Mouse (Mus musculus) lung, postnatal 10 days (tissue): ENCODE results near the gene Tnp2.
"Not testable (repeated sequence)": the region's sequence is repeated elsewhere in the genome, so short reads cannot be mapped to it uniquely, and the experiment has no call there.

Source experiments
- DNase-seq: peaks from one replicate; pipeline ENCODE4 v3.0.0; 2021

The Tnp2 gene

DNA sequence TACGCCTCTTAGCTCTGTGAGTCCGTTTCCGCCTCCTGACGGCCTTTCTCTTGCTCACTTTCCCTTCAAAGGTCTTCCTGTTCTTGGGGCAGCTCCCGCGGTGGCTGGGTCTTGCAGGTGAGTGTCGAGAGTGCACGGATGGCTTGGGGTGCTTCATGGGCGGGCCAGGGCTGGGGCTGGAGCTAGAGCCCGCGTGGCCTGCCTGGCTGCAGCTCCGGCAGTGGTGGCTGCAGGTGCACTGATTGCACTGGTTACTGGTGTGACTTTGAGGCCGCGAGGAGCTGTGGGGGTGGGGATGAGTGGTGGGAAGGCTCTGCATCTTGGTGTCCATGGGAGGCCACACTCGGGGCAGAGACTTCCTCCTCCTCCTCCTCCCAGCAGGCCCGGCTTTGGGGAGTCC, at the start of gene Tnp2:
Gene Tnp2, minus strand, starts transcription at position 390 of the 400 bp plus-strand sequence.
- no peak for DNase-seq

GRCm38 (mm10) chr16:10837903-10838302, 49.4 kb upstream of the Tnp2 start:
- no peak for DNase-seq

- DNase-seq = no peak
Measured at GRCm38 (mm10) chr16:10837250-10837649, 48.8 kb upstream of the Tnp2 start.

DNA sequence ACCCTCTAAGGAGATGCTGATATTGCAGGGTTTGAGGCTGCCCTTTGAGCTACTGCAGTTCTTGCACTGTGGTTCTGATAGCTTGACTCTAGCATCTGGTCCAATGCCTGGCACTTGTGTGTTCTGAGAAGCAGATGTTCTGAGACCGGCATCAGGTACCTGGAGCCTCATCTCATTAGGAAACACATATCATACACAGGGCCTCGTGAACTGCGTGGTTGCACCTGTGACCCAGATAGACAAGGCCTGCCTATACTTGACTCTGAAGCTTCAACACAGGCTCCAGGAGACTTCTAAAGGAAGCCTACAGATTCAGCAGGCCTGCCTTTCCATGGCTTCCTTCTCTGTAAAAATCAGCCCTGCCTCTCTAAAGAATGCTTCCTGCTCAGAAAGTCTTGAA, 47.9 kb upstream of the Tnp2 start:
- DNase-seq = no peak

- DNase-seq = peak; percentile 90
Measured at GRCm38 (mm10) chr16:10834911-10835587, 46.6 kb upstream of the Tnp2 start, which contains the start of gene Rmi2. Gene Rmi2 (plus strand): TSS chr16:10835059.

DNA sequence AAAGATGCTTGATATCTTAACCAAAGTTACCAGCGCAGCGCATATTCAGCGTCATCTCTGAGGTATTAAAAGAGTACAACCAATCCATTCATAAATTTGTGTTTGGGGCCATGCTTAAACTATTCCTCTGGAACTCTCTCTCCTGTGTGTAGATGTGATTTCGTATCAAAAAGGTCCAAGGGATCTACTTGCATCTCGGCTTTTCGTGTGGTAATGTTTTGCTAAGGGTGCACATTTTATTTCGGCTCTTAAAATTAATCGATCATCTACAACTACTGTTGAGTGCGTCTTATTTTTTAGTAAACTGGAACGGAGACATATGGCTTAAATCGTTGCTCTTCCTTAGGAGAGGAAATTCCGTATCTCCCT, 46.1 kb upstream of the Tnp2 start:
- DNase-seq = no peak

- no peak for DNase-seq
Measured at GRCm38 (mm10) chr16:10828461-10828805, 40.0 kb upstream of the Tnp2 start.

DNA sequence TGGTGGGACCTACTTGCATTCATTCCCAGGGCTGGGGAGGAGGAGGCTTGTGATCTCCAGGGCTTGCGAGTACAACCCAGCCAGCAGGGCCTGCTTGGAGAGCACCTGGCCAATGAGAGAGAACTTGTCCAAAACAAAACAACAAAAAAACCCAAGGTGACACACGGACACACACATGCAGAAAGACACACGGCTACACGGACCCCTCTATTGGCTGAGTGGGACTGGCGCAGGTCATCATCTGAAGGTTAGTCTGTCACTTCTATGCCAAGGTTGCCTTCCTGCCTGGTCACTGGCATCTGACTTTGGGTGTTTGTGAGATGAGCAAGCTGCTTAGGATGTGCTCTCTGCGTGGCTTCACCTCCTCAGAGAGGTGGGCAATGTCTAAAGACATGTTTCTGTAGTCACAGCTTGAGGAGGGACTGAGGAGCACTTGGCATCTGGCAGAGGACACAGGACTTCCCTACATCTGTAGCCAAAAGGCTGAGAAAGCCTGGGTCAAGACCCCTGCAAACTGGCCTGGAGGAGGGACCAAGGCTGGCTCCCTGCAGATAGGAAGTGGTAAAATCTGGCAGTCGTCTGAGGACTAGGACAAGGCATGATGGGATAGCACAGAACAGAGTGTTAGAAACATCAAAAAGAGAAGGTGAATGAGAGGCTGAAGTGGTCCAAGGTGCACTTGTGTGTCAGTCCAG, 39.5 kb upstream of the Tnp2 start:
- no peak for DNase-seq

DNA sequence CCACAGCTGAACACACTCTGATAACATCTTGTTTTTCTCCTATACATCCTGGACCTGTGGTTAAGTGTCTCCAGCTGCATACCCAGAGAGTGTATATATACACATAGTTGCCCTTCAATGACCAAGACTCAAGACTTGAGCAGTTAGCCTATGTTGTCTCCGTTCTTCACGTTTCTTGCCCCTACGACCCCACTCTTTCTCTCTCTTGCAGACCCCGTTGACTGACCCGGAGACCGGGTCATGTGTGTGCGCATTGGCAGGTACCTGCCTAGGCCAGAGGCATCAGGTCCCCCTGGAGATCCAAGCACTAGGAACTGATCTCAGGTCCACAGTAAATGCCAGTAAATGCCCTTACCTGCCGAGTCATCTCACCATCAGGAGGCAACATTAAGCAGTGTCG, 38.8 kb upstream of the Tnp2 start:
- DNase-seq = no peak

DNA sequence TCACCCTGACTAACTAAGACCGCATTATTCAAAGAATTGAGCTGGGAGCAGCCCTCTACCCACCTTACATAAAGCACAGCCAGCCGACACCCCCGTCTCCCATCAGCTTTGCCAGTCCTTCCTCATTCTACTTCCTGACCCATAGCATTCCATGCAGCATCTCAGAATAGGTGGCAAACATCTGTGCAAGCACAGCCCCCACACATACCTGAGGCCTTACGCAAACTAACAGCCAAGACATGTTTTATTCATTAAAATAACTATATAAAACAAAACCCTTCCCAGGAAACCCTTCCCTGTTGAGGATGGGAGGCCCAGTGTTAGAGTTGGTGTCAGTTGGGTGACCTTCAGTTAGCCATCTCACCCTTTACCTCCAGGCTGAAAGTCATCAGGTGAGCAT, 37.4 kb upstream of the Tnp2 start:
- DNase-seq = no peak

- no peak for DNase-seq
Measured at GRCm38 (mm10) chr16:10824536-10824935, 36.1 kb upstream of the Tnp2 start.

DNA sequence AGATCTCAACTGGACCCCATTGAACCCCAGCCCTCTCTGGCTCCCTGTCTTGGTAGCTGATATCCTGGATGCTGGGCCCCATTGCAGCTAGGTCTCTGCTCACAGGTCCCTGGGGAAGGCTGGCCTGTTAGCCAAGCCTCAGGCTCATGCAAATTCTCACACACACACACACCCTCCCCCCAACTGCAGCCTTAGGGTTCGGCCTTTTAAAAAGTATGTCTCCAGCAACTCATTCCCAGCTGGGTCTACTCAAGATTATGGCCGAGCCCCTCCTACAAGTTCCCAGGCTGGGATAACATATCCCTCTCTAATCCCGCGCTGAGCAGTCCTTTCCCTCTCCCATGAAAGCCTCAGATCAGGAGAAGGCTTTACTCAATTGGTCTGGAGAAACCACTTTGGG, 32.9 kb upstream of the Tnp2 start:
- DNase-seq = no peak

DNA sequence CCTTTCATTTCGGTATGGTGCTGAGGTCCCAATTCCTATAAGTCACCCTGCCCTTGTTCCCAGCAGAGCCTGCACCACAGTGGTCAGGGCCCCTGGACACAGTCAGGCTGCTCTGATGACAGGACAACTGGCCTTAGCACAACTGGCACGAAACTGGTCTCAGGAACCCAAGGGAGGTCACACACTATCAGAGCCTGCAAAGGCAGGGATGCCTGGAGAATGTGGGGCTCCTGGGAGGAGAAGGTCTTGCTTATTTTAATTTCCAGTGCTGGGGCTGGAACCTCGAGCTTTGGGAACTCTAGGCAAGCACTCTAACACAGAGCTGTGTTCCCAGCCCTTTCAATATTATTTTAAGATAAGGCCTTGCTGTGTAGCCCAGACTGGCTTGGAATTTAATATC, 31.5 kb upstream of the Tnp2 start:
- no peak for DNase-seq

DNA sequence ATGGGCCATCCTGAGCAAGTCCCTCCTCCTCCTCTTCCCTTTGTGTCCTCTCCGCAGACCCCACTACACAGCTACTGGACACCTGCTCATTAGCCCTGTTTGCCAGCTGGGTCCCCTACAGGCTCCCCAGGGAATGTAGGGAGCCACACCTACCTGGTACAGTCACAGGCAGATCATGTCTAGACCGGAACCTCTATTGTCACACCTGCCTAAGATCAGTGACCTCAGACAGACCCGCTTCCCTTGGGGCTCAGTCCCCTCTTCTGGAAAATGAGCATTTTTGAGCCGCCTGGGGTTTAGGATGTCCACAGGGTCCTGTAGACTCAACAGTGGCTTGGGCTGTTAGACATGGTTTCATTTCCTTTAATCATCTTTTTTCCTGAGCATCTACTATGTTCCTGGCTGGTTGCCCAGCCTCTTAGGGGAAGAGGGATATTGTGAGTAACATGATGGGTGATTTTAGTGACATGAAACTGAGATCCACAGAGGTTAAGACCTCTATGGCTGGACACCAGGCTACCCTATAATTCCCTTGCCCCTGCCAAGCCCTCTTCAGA, 30.2 kb upstream of the Tnp2 start:
- DNase-seq = no peak

DNA sequence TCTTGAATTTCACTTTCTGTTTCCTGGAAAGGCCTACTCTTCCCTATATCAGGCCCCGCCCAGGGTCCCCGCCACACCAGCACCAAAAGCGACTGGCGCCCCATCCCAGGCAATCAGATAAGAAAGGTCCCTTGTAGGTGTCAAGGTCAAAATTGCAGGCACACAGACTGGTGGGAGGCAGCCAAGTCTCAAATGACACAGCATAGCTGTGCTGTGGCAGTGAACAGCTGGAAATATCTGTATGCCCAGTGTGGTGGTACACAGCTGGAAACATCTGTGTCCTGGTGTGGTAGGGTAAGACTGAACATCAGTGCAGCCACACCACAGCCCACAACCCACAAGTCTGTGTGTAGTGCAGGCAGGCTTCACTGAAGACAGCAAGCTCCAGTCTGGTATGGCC, 26.4 kb upstream of the Tnp2 start:
- DNase-seq = peak; percentile 65

- no peak for DNase-seq
Measured at GRCm38 (mm10) chr16:10813726-10814125, 25.3 kb upstream of the Tnp2 start.

DNA sequence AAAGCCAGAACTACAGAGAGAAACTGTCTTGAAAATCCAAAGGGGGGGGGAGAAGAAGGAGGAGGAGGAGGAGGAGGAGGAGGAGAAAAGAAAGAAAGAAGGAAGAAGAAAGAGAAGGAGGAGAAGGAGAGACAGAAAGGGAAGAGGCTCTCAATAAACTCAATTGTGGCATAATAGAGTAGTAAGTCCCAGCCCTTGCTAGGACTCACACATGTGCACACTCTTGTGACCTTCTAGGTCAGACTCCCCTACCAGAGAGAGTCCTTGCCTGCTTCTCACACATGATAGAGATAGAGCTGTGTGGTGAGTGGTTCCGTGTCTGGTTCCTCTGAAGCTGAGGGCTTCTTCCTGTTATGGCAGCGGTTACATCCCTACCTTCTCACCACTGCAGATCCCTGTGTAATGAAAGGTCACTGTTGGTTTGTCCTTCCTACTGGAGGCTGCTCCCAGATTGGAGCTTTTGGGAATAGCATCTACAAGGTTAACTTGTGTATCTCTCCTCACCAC, 24.5 kb upstream of the Tnp2 start, which contains the start of gene Gm11172:
Gene Gm11172, plus strand, starts transcription at position 51 of the 507 bp plus-strand sequence.
- DNase-seq = no peak

- no peak for DNase-seq
Measured at GRCm38 (mm10) chr16:10810376-10810775, 21.9 kb upstream of the Tnp2 start.

DNA sequence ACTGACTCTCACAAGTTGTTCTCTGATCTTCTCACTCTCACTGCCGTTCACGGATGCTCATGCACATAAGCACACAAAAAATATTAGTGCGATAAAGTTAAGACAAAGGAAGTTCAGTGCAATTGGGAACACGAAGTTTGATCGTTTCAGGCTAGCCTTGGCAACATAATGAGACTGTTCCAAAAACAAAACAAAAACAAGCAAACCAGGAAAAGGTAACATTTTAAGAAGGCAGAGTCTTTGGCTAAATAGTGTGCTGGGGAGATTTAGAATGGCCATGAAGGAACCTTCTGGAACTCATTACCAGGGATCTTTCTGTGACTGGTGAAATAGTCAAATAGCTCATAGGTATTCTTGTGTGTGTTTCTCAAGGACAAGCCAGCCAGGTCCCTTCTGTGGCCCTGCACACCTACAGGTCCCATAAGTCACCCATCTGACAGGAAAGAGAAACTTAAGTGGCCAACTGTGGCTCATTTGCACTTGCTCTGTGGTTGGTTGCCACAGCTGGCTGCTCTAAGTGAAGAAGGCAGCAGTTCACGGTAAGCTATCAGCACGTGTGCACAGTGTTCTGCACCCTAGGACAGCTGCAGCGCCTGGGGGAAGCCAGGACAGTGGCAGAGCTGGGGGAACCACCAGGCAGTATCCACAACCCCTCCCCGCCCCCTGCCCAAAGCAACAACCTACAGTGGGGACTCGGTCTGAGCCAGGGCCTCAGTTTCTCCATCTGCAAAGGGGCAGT, 17.5 kb upstream of the Tnp2 start, which contains the start of gene Prm1:
Gene Prm1, minus strand, starts transcription at position 51 of the 739 bp plus-strand sequence.
- no peak for DNase-seq

GRCm38 (mm10) chr16:10802420-10802819, 14.0 kb upstream of the Tnp2 start:
- not testable (repeated sequence) for DNase-seq

DNA sequence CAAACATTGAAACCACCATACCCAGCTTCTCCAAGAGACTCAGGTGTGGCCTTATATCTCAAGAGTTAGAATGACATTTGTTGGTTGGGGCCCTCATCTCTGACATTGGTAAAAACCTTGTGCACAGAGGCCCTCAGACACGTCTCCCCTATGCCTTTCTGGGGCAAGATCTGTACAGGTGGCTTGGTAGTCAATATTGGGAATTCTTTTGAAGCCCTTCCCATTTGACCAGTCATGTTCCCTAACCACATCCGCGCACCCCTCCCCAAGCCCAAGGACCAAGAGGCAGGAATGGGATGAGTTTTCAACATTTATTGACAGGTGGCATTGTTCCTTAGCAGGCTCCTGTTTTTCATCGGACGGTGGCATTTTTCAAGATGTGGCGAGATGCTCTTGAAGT, 7.6 kb upstream of the Tnp2 start, which contains the start of gene Prm2:
Gene Prm2, minus strand, starts transcription at position 101 of the 400 bp plus-strand sequence.
- DNase-seq = no peak

DNA sequence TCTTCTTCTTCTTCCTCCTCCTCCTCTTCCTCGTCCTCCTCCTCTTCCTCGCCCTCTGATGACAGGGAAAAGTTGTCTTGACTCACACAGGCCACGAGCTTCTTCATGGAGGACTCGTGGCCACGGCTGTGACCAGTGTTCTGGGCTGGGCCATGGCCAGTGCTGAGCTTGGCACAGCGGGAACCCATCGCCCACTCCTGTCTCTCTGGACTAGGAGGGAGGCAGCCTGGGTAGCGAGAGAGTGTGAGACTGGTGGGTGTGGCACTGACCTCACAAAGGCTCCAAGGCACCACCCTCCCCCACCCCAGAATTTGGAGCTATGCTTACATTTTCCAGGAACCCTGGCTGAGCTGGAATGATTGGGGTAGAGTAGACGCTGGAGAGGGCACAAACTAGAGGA, 2.2 kb upstream of the Tnp2 start, which contains the start of gene Prm3:
Gene Prm3, minus strand, starts transcription at position 213 of the 400 bp plus-strand sequence.
- DNase-seq = no peak

GRCm38 (mm10) chr16:10788866-10789265, 406 bp upstream of the Tnp2 start:
- no peak for DNase-seq
